Mouse (Mus musculus) liver, postnatal 0 days (tissue): ENCODE measurements around the gene Prr5l.

ENCODE experiments used
- CTCF ChIP-seq: sonication (generic); IDR thresholded peaks from 2 replicates; pipeline ENCODE4 v1.5.1; 2016; ENCODE audit warnings: antibody characterized with exemption, low read depth
- EP300 ChIP-seq: IDR thresholded peaks from 2 replicates; pipeline ENCODE4 v1.6.1; 2016; ENCODE audit warnings: antibody characterized with exemption, low read depth, mild to moderate bottlenecking

DNA sequence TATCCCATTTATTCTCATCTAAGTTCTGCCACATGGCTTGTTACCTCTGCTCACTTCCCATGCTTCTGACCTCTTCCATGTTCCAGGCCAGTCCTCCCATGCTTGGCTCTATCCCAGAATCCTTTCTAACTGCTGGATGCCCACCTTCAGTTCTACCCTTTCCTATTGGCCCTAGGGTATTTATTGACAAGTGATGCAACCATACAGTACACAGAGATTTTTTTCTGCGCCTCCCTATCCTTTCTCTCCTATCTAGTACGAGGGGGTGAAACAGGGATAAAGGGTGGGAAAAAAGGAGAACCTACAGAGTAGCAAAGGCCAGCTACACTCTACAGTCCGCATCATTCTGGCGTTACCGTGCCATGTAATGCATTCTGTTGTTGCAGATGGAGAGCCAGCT, 194.8 kb downstream of the Prr5l start:
- TF ChIP-seq CTCF = no peak
- TF ChIP-seq EP300 = no peak
